ENCODE assay signal across 15 mouse cellular contexts in genomic region chr17:44605749-44606148, GRCm38 (mm10).
"Had no signal": no experiment of that assay in that cellular context is flagged by ENCODE, and none has a peak within 500 bp of the region (broad histone marks: within the 10 kb centered on the region; RNA-seq: fewer than 3 reads in every experiment).

No protein-coding gene starts in this region.

- H3K9me3 ChIP-seq: neural tube, embryonic 15.5 days; stomach, embryonic 15.5 days had no signal

- H3K36me3 ChIP-seq: neural tube, embryonic 15.5 days; stomach, embryonic 15.5 days had no signal

- H3K27ac ChIP-seq: neural tube, embryonic 15.5 days; stomach, embryonic 15.5 days; stomach, postnatal 0 days had no signal

- H3K4me1 ChIP-seq: neural tube, embryonic 15.5 days had no signal

- H3K27me3 ChIP-seq: neural tube, embryonic 15.5 days; stomach, embryonic 15.5 days had no signal

- DNase-seq: retina, postnatal 1 day; right cerebral cortex, adult 18-20 months; right cerebral cortex, postnatal 14 days; right cerebral cortex, postnatal 25 days; right cerebral cortex, postnatal 4 days; spleen, adult 18-20 months; thymus, adult 18-20 months; thymus, adult 2 months; thymus, postnatal 14 days; thymus, postnatal 25 days; thymus, postnatal 36 days; thymus, postnatal 4 days had no signal

- H3K9ac ChIP-seq: neural tube, embryonic 15.5 days; stomach, embryonic 15.5 days had no signal

- H3K4me3 ChIP-seq: neural tube, embryonic 15.5 days; stomach, embryonic 15.5 days had no signal

- H3K4me2 ChIP-seq: neural tube, embryonic 15.5 days; stomach, embryonic 15.5 days had no signal
